Mouse (Mus musculus) natural killer cell, adult 2 months (primary cell): ENCODE data around the gene Rdh14.
A peak's percentile ranks its signal among the peaks of the same experiment; 100 is the strongest.

Experiments
- DNase-seq, 2 experiments: peaks; one replicate each; pipeline ENCODE4 v3.0.0; 2022; ENCODE audit warnings: low spot score in 2 of 2

Gene Rdh14

GRCm38 (mm10) chr12:10390671-10391441 lies at the start of gene Rdh14:
TSS of gene Rdh14 (plus strand) at chr12:10390772.
- DNase-seq: peak; percentile 93 to 94

GRCm38 (mm10) chr12:10350706-10351105 lies 39.9 kb upstream of the Rdh14 start:
- DNase-seq: no peak

GRCm38 (mm10) chr12:10357756-10358155 lies 32.8 kb upstream of the Rdh14 start:
- DNase-seq: no peak

GRCm38 (mm10) chr12:10369673-10370072 lies 20.9 kb upstream of the Rdh14 start, which contains the start of gene Nt5c1b:
TSS of gene Nt5c1b (plus strand) at chr12:10369973.
- DNase-seq: no peak

GRCm38 (mm10) chr12:10400788-10401187 lies 10.2 kb downstream of the Rdh14 start:
- no peak for DNase-seq

- no peak for DNase-seq
Measured at GRCm38 (mm10) chr12:10402421-10403115, 12.0 kb downstream of the Rdh14 start.

- DNase-seq: no peak
Measured at GRCm38 (mm10) chr12:10410511-10411179, 20.1 kb downstream of the Rdh14 start.

GRCm38 (mm10) chr12:10411453-10411852 lies 20.9 kb downstream of the Rdh14 start:
- no peak for DNase-seq

GRCm38 (mm10) chr12:10422347-10422746 lies 31.8 kb downstream of the Rdh14 start:
- DNase-seq: no peak

- no peak for DNase-seq
Measured at GRCm38 (mm10) chr12:10425982-10426863, 35.7 kb downstream of the Rdh14 start.

GRCm38 (mm10) chr12:10430999-10431398 lies 40.4 kb downstream of the Rdh14 start:
- no peak for DNase-seq

- peak; percentile 17 to 40 for DNase-seq
Measured at GRCm38 (mm10) chr12:10438054-10439001, 47.8 kb downstream of the Rdh14 start.

- no peak for DNase-seq
Measured at GRCm38 (mm10) chr12:10439483-10440235, 49.1 kb downstream of the Rdh14 start.
